Mouse (Mus musculus): ENCODE data around the gene Farp2. TPM values are rescaled to one million over a fixed set of nuclear protein-coding genes. Genes with fewer than 3 reads are reported as not detected.

Gene Farp2
- polyA plus RNA-seq, 1 experiment, result 8.6 TPM

Other genes with a start within 250 kb of the Farp2 start
- 36.1 and 37.7 TPM in 2 replicates for gene Mterf4, start 206.2 kb upstream of the Farp2 start, polyA plus RNA-seq (2012; ENCODE audit: insufficient read depth, insufficient read length, missing spikeins)
- 18.0 and 21.8 TPM in 2 replicates for gene Ppp1r7, start 169.2 kb upstream of the Farp2 start, polyA plus RNA-seq (2012; ENCODE audit: insufficient read depth, insufficient read length, missing spikeins)
- gene Pask, start 168.6 kb upstream of the Farp2 start, polyA plus RNA-seq (2012; ENCODE audit: insufficient read depth, insufficient read length, missing spikeins), result 0.42 TPM in 1 of 2 replicates, not detected in the other
- gene Ano7, start 138.1 kb upstream of the Farp2 start, polyA plus RNA-seq (2012; ENCODE audit: insufficient read depth, insufficient read length, missing spikeins), result not detected in 2 replicates
- 109 and 148 TPM in 2 replicates for gene Hdlbp, start 33.3 kb upstream of the Farp2 start, polyA plus RNA-seq (2012; ENCODE audit: insufficient read depth, insufficient read length, missing spikeins)
- gene Stk25, start 146.6 kb downstream of the Farp2 start, polyA plus RNA-seq (2012; ENCODE audit: insufficient read depth, insufficient read length, missing spikeins), result 27.4 and 29.6 TPM in 2 replicates
- gene Bok, start 173.6 kb downstream of the Farp2 start, polyA plus RNA-seq (2012; ENCODE audit: insufficient read depth, insufficient read length, missing spikeins), result 1.2 and 2.1 TPM in 2 replicates
- gene Atg4b, start 239.4 kb downstream of the Farp2 start, polyA plus RNA-seq (2012; ENCODE audit: insufficient read depth, insufficient read length, missing spikeins), result 34.8 and 43.4 TPM in 2 replicates
- 23.4 and 24.1 TPM in 2 replicates for gene Thap4, start 242.8 kb downstream of the Farp2 start, polyA plus RNA-seq (2012; ENCODE audit: insufficient read depth, insufficient read length, missing spikeins)

Measured in brown adipose tissue, adult 24 weeks (tissue).